ENCODE assay signal across 8 mouse cellular contexts in the genomic region with DNA sequence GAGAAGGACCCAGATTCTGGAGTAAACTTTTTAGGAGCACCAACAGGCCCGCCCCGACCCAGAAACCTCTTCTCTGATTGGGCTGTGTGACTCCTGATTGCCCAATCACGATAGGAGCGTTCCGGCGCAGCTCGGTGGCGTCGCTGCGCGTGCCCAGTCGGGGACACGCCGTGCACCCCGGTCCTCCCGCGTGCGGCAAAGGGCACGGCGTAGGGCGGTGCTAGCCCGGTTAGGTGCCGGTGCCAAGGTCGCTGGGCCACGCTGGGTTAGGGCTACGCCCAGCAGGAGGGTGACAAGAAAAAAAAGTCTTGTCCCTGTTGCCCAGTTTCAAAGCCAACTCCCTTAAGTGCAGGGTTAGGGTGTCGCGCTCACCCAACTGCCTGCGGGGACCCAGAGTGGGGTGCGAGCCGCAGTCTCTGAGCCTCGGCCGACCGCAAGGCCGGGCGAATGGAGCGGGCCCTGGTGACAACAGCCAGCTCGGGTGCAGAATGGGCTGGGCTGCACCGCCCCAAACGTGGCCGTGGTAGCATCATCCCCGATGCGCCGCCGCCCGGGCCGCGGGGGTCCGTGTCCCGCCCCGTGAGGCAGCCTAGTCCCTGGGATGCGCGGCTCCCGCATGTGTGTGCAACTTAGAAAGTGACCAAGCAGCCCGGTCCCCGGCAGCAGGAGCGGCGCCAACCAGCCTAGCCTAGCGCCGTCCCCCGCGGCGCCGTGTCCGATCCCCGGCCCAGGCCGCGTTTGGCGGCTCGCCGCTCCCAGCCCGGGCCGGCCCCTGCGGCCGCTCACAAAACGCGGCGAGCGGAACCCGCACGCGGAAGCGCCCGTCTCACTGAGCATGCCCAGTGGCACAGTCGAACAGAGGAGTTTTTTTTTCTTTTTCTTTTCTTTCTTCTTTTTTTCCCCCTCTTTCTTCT. TPM values are rescaled to one million over a fixed set of nuclear protein-coding genes. Genes with fewer than 3 reads are reported as not detected.
DNase-seq lines count a peak whose midpoint lies in the region; ATAC-seq lines count a peak whose summit lies in the region.

A gene (plus strand): TSS at position 832 of the 914 bp plus-strand sequence.

- H3K36me3 ChIP-seq in lung, embryonic 16.5 days (ENCODE audit: control insufficient read depth, insufficient read depth, low read length), result no peaks in the 10 kb centered on the region

- peak within 1 kb of the TSS; percentile 95 for H3K9ac ChIP-seq in lung, embryonic 16.5 days (ENCODE audit: low read length)

- DNase-seq in MEL-GATA-1-ER (ENCODE audit: extremely low read depth, low read depth), result peak; percentile 89
- DNase-seq in cerebellum, adult 8-10 months, result peak; percentile 95
- DNase-seq in forelimb bud, embryonic 11.5 days (ENCODE audit: low read depth, low spot score), result peak; percentile 94
- peak; percentile 78 for DNase-seq in layer of hippocampus, adult 9-10 months (ENCODE audit: low spot score)
- peak; percentile 87 for DNase-seq in ovary, postnatal 10 days (ENCODE audit: low spot score)
- DNase-seq in thymus, postnatal 10 days (ENCODE audit: low spot score in 2 of 2), result peak; percentile 86

- ATAC-seq in hematopoietic stem cell, adult 5-6 weeks (replicated peaks in 1 of 2; ENCODE audit: insufficient read depth in 1 of 2, low FRiP score in 2 of 2, low TSS enrichment in 1 of 2, low read depth in 1 of 2, poor library complexity in 2 of 2, severe bottlenecking in 2 of 2), result peak; percentile 93
- ATAC-seq in lung, embryonic 16.5 days (ENCODE audit: low read depth), result peak; percentile 96

- peak within 1 kb of the TSS; percentile 89 for H3K4me3 ChIP-seq in lung, embryonic 16.5 days (ENCODE audit: low read length)

- H3K9me3 ChIP-seq in lung, embryonic 16.5 days (ENCODE audit: control insufficient read depth, low read length), result no peaks in the 10 kb centered on the region

- no peaks in the 10 kb centered on the region for H3K27me3 ChIP-seq in lung, embryonic 16.5 days (ENCODE audit: control insufficient read depth, insufficient read depth, low read depth, low read length)

- WGBS in lung, embryonic 16.5 days, result under 1% methylated on average over 85 of the region's 85 CpGs

- H3K4me2 ChIP-seq in lung, embryonic 16.5 days (ENCODE audit: low read depth, low read length), result peak within 1 kb of the TSS; percentile 65

- peak within 1 kb of the TSS; percentile 100 for H3K27ac ChIP-seq in lung, embryonic 16.5 days (ENCODE audit: low read length)

- H3K4me1 ChIP-seq in lung, embryonic 16.5 days (replicated peaks; ENCODE audit: control insufficient read depth, insufficient read depth, low read length), result peaks cover 6% of the 10 kb centered on the region

RNA-seq across cellular contexts. Expression of the gene that starts here (rescaled TPM):
- total RNA-seq in hematopoietic stem cell, adult 5-6 weeks (2017), result 52.9 and 56.3 TPM in 2 replicates
- polyA plus RNA-seq in lung, embryonic 16.5 days (2015; fragmentation: Nextera tagmentation; extraction: Ambion mirVana), result 24.1 and 24.5 TPM in 2 replicates

Comparison
In these comparisons a context has a peak if more than half of its experiments do, and no peak if none do; other contexts are left out.
1. Peak in every context shown above with its lines: DNase-seq, ATAC-seq, H3K4me3 ChIP-seq and H3K27ac ChIP-seq.